Mouse (Mus musculus) liver, embryonic 14 days (tissue): ENCODE data around the gene Gm11168. TPM values are rescaled to one million over a fixed set of nuclear protein-coding genes. Genes with fewer than 3 reads are reported as not detected.

Experiments
- polyA plus RNA-seq: library from polyadenylated mRNA; depleted of rRNA; stranded (reverse); fragments of >200 nt; gene quantifications from 2 replicates; pipeline ENCODE4 v1.2.3, GENCODE M21; 2012; rRNA removed

Gene Gm11168
- polyA plus RNA-seq, result not detected in 2 replicates

GRCm38 (mm10) chr9:3002794-3003396 is at the start of gene Gm11168:
Gm11168 (plus strand) TSS chr9:3003346.

GRCm38 (mm10) chr9:3000445-3000972 is 2.6 kb upstream of the Gm11168 start, which contains the start of gene Gm10722:
Gm10722 (plus strand) TSS chr9:3000922.

GRCm38 (mm10) chr9:3012733-3013279 is 9.7 kb downstream of the Gm11168 start, which contains the start of gene Gm10721:
Gm10721 (plus strand) TSS chr9:3013140.

GRCm38 (mm10) chr9:3015354-3015753 is 12.2 kb downstream of the Gm11168 start, which contains the start of gene Gm10720:
Gm10720 (plus strand) TSS chr9:3015654.

GRCm38 (mm10) chr9:3017108-3017507 is 14.0 kb downstream of the Gm11168 start, which contains the start of gene Gm10719:
Gm10719 (plus strand) TSS chr9:3017408.

GRCm38 (mm10) chr9:3023312-3023984 is 20.3 kb downstream of the Gm11168 start, which contains the start of gene Gm10718:
Gm10718 (plus strand) TSS chr9:3023547.

GRCm38 (mm10) chr9:3024912-3025467 is 21.8 kb downstream of the Gm11168 start, which contains the start of gene Gm10717:
Gm10717 (plus strand) TSS chr9:3025417.

GRCm38 (mm10) chr9:3034299-3034698 is 31.2 kb downstream of the Gm11168 start, which contains the start of gene Gm17535:
Gm17535 (plus strand) TSS chr9:3034599.

GRCm38 (mm10) chr9:3036577-3036976 is 33.4 kb downstream of the Gm11168 start, which contains the start of gene Gm10715:
Gm10715 (plus strand) TSS chr9:3036877.

Other genes with a start within 250 kb of the Gm11168 start
- gene Gm10722, start 2.4 kb upstream of the Gm11168 start, polyA plus RNA-seq, result not detected in 2 replicates
- not detected in 2 replicates for gene Gm10721, start 9.8 kb downstream of the Gm11168 start, polyA plus RNA-seq
- not detected in 2 replicates for gene Gm10720, start 12.3 kb downstream of the Gm11168 start, polyA plus RNA-seq
- gene Gm10719, start 14.1 kb downstream of the Gm11168 start, polyA plus RNA-seq, result not detected in 2 replicates
- gene Gm10718, start 20.2 kb downstream of the Gm11168 start, polyA plus RNA-seq, result not detected in 2 replicates
- not detected in 2 replicates for gene Gm10717, start 22.1 kb downstream of the Gm11168 start, polyA plus RNA-seq
- not detected in 2 replicates for gene Gm17535, start 31.3 kb downstream of the Gm11168 start, polyA plus RNA-seq
- gene Gm10715, start 33.5 kb downstream of the Gm11168 start, polyA plus RNA-seq, result not detected in 2 replicates